Mouse (Mus musculus): ENCODE data around the gene Ppm1l.

Gene Ppm1l

GRCm38 (mm10) chr3:69597211-69597610, 280.6 kb downstream of the Ppm1l start:
- DNase-seq (ENCODE audit: low read depth, low spot score) = no peak

GRCm38 (mm10) chr3:69597816-69598215, 281.2 kb downstream of the Ppm1l start:
- DNase-seq (ENCODE audit: low read depth, low spot score) = no peak

GRCm38 (mm10) chr3:69598261-69599165, 281.9 kb downstream of the Ppm1l start, which contains the start of gene B3galnt1:
Gene B3galnt1, minus strand, starts transcription at chr3:69598960.
- DNase-seq (ENCODE audit: low read depth, low spot score) = peak; percentile 56

GRCm38 (mm10) chr3:69599166-69599500, 282.5 kb downstream of the Ppm1l start:
- DNase-seq (ENCODE audit: low read depth, low spot score) = peak; percentile 31

DNA sequence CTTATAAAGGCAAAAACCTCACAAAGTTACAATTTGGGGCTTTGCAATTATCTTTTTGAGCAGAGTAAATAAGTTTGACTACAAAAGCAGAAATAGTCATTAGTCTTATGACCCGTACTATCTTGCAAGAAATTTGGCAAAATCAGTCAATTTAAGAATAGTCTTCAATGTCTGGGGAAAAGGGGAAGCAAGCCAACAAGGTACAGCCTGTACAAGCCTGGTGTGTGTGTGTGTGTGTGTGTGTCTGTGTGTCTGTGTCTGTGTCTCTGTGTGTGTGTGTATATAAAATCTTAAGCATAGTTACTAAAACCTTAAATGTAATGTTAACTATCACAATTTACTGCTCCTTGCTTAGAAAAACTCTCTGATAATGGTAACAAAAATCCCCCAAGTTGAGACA, 290.3 kb downstream of the Ppm1l start:
- DNase-seq (ENCODE audit: low read depth, low spot score) = no peak

DNA sequence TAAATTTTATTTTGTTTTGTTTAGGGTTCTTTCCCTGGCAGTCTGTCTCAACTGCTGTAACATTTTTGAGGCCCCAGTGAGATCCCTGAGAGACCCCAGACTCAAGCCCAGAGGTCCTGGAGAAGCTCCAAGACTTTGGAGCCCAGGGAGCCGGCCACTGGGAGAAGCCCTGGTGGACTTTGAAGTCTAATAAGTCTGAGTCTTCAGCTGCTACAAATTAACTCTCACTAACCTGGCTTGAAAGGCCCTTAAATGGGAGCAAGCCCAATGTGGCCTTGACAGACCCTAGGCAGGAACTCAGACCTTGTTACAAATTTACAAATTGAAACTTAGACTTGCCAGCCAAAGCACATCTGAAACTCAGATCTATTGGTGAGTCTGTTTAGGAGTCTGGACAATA, 290.8 kb downstream of the Ppm1l start:
- no peak for DNase-seq (ENCODE audit: low read depth, low spot score)

DNA sequence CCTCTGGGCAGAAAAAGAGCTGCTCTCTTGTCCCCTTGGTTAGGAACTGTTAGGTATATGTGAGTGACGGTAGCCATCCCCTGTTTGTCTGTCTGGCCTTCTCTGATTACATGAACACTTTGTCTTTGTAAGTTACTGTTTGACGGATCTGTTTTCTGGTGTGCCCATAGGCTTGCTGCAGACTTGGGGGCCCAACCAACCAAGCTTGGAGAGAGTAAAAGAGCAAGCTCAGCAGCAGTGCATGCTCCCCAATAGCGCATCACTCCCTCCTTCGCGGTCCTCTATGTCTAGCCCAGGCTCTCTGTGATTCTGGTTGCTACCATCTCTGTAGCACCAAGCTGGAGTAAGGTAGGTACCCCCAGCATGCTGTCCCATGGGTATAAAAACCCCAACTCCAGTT, 291.2 kb downstream of the Ppm1l start:
- no peak for DNase-seq (ENCODE audit: low read depth, low spot score)

Measured in ES-CJ7 (cell line).